Comparison of ENCODE assay signal across 9 mouse cellular contexts in the genomic region with DNA sequence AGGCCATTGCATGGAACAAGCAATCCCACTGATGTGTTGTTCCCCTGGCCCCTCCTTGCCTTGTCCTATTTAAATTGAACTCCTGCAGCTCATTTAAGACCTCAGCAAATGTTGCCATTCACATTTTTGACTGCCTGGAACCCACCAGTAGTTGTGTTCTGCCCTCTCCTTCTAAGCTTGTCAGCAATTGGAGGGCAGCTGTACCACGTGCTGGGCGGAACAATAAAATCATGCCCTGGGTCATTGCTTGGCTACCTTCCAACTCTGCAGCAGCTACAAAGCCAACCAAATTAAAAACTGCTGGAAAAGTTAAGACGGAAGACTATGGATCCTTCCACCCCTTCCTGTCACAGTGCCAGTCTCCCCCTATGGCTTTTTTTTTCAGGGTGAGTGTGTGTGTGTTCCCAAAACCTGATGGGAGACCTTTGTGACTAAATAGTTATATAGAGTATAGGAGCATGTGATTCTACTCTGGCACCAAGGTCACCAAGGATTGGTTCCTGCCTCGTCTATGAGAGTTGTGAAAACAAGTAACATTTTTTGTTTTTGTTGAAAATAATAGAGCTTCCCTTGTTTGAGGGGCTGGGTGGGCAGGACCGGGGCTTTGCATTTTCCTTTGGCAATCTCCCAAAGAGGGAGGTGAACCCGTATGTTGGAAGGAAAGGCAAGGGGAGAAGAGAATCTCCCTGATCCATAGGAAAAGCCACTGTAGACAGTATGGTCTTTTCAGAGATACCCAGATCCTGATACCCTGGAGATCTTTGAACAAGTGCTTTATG.
DNase-seq lines count a peak whose midpoint lies in the region; ATAC-seq and TF ChIP-seq lines count a peak whose summit lies in the region.
"Had no signal": no experiment of that assay in that cellular context is flagged by ENCODE, and none has a peak within 500 bp of the region (broad histone marks: within the 10 kb centered on the region; RNA-seq: fewer than 3 reads in every experiment).

No protein-coding gene starts in this region.

- no peak overlapping the region for H3K4me2 ChIP-seq in limb, embryonic 14.5 days (replicated peaks; ENCODE audit: low read depth, low read length, severe bottlenecking)
- H3K4me2 ChIP-seq: liver, embryonic 13.5 days had no signal

- no peak overlapping the region for H3K27ac ChIP-seq in gastrocnemius, adult 2 months
- H3K27ac ChIP-seq in limb, embryonic 14.5 days (replicated peaks; ENCODE audit: low read depth, low read length): peak overlapping the region; percentile 5; the same call in 1 of the 2 replicates
- H3K27ac ChIP-seq: liver, embryonic 13.5 days had no signal

- 21% methylated on average over 6 of the region's 6 CpGs for WGBS in limb, embryonic 14.5 days

- no peaks in the 10 kb centered on the region; the same call in 1 of the 2 replicates for H3K36me3 ChIP-seq in limb, embryonic 14.5 days (ENCODE audit: control insufficient read depth, insufficient read depth, low read length)
- H3K36me3 ChIP-seq: liver, embryonic 13.5 days had no signal

- no peaks in the 10 kb centered on the region for H3K9me3 ChIP-seq in limb, embryonic 14.5 days (ENCODE audit: control insufficient read depth, low read length)
- H3K9me3 ChIP-seq: liver, embryonic 13.5 days had no signal

- intact Hi-C loops in gastrocnemius, adult 2 months (cut with DNase I): no loop called here

- peak; percentile 32 for DNase-seq in gastrocnemius, adult 2 months
- no peak for DNase-seq in gastrocnemius, adult 8-10 months (ENCODE audit: low spot score in 2 of 2)
- peak; percentile 54 for DNase-seq in adipocyte (ENCODE audit: low spot score)
- DNase-seq in heart, postnatal 4 days: peak; percentile 60
- DNase-seq in limb, embryonic 14.5 days (ENCODE audit: low spot score): peak; percentile 82
- no peak for DNase-seq in B cell, adult 2 months
- DNase-seq in frontal cortex, adult 2 months (ENCODE audit: extremely low spot score in 1 of 2, low spot score in 1 of 2): no peak
- no peak for DNase-seq in testis, postnatal 10 days (ENCODE audit: low spot score)
- DNase-seq: liver, embryonic 13.5 days had no signal

- no peak overlapping the region for H3K4me3 ChIP-seq in gastrocnemius, adult 2 months
- H3K4me3 ChIP-seq in limb, embryonic 14.5 days (replicated peaks; ENCODE audit: low read length): no peak overlapping the region
- H3K4me3 ChIP-seq: liver, embryonic 13.5 days had no signal

- TF ChIP-seq CTCF in gastrocnemius, adult 2 months (IDR thresholded peaks at IDR 0.05): no peak

- H3K9ac ChIP-seq in limb, embryonic 14.5 days (ENCODE audit: low read depth, low read length, severe bottlenecking): no peak overlapping the region
- H3K9ac ChIP-seq: liver, embryonic 13.5 days had no signal

- ATAC-seq in limb, embryonic 14.5 days (ENCODE audit: low FRiP score, low read depth): peak; percentile 76

- H3K27me3 ChIP-seq in limb, embryonic 14.5 days (ENCODE audit: control insufficient read depth, insufficient read depth, low read length): no peaks in the 10 kb centered on the region
- H3K27me3 ChIP-seq: liver, embryonic 13.5 days had no signal

- H3K4me1 ChIP-seq in limb, embryonic 14.5 days (ENCODE audit: control insufficient read depth, insufficient read depth, low read length): peaks cover 22% of the 10 kb centered on the region

- no peak for TF ChIP-seq POLR2A in limb, embryonic 14.5 days (IDR thresholded peaks at IDR 0.05; ENCODE audit: borderline replicate concordance, extremely low read depth, insufficient read depth, insufficient read length)

Comparison
In these comparisons a context has a peak if more than half of its experiments do, and no peak if none do; other contexts are left out.
1. DNase-seq: peak in gastrocnemius, adult 2 months (single experiment), adipocyte (single experiment), heart, postnatal 4 days (single experiment) and limb, embryonic 14.5 days (single experiment); none in gastrocnemius, adult 8-10 months (0 of 2), B cell, adult 2 months (0 of 2), frontal cortex, adult 2 months (0 of 2) and testis, postnatal 10 days (single experiment).